Mouse (Mus musculus) gastrocnemius, postnatal 4 days (tissue): Measurements from ENCODE around the gene Prpf3. TPM values are rescaled to one million over a fixed set of nuclear protein-coding genes. Genes with fewer than 3 reads are reported as not detected.
"Not testable (repeated sequence)": the region's sequence is repeated elsewhere in the genome, so short reads cannot be mapped to it uniquely, and the experiment has no call there.

Experiments
- DNase-seq, 2 experiments: peaks; one replicate each; pipeline ENCODE4 v3.0.0; 2021 to 2022; ENCODE audit warnings: low spot score in 2 of 2, mixed read lengths in 2 of 2
- long read RNA-seq, 2 experiments: library from polyadenylated mRNA; stranded (forward); transcript quantifications; one replicate each; pipeline ENCODE4 v2.0.0; 2021
- total RNA-seq, 2 experiments: library from RNA; stranded (reverse); gene quantifications; 2 replicates each; pipeline ENCODE4 v1.2.3; 2021

Prpf3 gene
- total RNA-seq: 10 to 100 TPM; 24.2 to 31.2 TPM
- long read RNA-seq, experiment 1, transcript Prpf3-201 (16 exons, 2,933 nt): major isoform, 12 of 16 reads
- long read RNA-seq, experiment 1, partial matches to known transcripts: 0 of 16 reads
- long read RNA-seq, experiment 1, other reads (novel, unspliced or antisense): 4 of 16 reads
- long read RNA-seq, experiment 2, transcript Prpf3-201 (16 exons, 2,933 nt): major isoform, 13 of 20 reads
- long read RNA-seq, experiment 2, partial matches to known transcripts: 4 of 20 reads
- long read RNA-seq, experiment 2, other reads (novel, unspliced or antisense): 3 of 20 reads

DNA sequence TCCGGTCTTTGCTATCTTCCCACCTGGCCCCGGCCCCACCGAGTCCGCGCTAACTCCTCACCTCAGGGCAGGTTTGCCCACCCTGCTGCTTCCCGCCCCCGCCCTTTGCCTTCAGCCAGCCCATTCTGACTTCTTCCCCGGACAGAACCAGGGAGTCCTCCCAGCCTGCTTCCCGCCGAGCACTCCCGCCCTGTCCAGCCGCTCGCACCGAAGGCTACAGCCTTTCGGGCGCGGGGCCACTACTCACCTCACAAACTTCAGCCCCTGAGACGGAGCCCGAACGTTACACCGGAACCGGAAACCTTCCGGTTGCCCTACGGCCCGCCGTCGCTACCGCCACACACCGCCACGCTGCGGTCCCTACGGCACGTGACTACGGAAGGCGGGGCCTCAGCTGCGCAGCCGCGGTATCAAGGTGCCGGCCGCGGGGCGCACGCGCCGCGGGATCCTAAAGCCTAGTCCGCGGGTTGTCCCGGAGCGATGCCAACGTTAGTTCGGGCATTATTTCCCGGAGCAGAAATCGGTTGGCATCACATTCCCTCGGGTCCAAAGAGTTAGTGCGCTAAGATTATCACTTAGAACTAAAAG lies at the start of gene Prpf3:
Gene Prpf3 (minus strand): TSS at position 384 of the 588 bp plus-strand sequence.
- peak; percentile 93 to 96 for DNase-seq

DNA sequence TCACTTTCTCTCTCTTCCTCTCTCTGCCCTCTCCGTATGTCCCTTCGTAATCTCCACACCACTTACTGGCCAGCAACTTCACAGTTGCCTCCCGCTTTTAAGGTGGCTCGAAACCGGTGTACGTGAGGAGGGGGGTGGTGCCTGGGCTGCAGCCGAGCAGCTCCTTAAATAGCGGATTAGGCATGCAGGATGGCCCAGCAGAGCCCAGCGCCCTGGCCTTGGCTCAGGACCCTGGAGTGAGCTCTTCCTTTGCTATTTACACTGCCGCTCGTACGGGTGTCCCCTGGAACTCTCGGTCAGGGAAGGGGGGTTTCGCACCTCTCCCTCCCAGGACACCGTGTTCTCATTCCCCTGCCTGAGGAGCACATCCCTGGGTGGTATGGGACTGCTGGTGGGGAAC lies 48.9 kb upstream of the Prpf3 start, which contains the start of gene Car14:
Gene Car14 (minus strand): TSS at position 124 of the 400 bp plus-strand sequence.
- no peak for DNase-seq

GRCm38 (mm10) chr3:95903753-95904502 lies 48.2 kb upstream of the Prpf3 start:
- DNase-seq: no peak

GRCm38 (mm10) chr3:95902643-95903042 lies 47.0 kb upstream of the Prpf3 start:
- DNase-seq: no peak

- DNase-seq: no peak
These were observed 46.6 kb upstream of the Prpf3 start for GRCm38 (mm10) chr3:95902373-95902625.

GRCm38 (mm10) chr3:95901616-95902372 lies 46.1 kb upstream of the Prpf3 start:
- no peak for DNase-seq

- no peak for DNase-seq
These were observed 44.3 kb upstream of the Prpf3 start for GRCm38 (mm10) chr3:95899800-95900524.

DNA sequence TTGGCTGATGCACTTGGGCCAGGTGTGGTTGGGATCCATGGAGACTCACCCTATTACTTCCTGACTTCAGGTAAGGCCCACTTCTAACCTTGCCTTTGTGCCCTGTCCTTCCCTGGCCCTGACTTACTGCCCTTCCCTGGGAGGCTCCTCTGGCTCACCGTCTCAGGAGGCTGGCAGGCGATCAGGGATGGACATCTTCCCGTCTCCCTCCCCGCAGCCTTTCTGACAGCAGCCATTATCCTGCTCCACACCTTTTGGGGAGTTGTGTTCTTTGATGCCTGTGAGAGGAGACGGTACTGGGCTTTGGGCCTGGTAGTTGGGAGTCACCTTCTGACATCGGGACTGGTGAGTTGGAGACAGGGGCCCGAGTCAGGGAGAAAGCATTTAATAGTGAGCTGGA lies 39.8 kb upstream of the Prpf3 start:
- DNase-seq: not testable (repeated sequence)

GRCm38 (mm10) chr3:95894317-95895160 lies 38.9 kb upstream of the Prpf3 start:
- peak; percentile 39 to 68 for DNase-seq

DNA sequence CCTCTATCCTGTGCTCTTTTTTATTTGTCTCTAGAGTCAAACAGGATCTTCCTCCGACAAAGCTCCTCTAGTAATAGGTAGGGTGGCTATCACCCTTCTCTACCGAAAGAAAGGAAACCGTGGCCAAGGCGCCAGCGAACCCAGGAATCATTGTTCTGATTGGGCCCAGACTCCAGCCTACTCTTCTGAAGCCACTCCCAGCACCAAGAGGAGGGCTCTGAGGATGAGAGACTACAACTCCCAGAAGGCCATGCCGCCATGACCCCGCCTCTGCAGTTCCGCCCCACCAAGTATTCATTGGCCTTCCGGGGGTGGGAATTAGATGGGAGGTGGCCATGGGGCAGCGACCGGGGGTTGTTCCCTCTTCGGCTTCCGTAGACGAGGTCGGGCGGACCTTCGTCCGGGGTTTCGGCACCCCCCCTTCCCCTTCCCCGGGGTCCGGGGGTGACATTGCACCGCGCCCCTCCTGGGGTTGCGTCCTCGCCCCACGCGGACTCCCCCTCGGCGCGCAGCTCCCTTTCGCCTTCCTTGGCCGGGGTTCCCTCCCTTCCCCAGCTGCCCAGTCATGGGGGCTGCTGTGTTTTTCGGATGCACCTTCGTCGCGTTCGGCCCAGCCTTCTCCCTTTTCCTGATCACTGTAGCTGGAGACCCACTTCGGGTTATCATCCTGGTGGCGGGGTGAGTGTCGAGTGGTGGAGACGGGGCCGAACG lies 38.1 kb upstream of the Prpf3 start, which contains the start of gene Aph1a:
Gene Aph1a (plus strand): TSS at position 364 of the 711 bp plus-strand sequence.
- peak; percentile 87 to 95 for DNase-seq

- no peak for DNase-seq
These were observed 37.4 kb upstream of the Prpf3 start for GRCm38 (mm10) chr3:95893126-95893525.

DNA sequence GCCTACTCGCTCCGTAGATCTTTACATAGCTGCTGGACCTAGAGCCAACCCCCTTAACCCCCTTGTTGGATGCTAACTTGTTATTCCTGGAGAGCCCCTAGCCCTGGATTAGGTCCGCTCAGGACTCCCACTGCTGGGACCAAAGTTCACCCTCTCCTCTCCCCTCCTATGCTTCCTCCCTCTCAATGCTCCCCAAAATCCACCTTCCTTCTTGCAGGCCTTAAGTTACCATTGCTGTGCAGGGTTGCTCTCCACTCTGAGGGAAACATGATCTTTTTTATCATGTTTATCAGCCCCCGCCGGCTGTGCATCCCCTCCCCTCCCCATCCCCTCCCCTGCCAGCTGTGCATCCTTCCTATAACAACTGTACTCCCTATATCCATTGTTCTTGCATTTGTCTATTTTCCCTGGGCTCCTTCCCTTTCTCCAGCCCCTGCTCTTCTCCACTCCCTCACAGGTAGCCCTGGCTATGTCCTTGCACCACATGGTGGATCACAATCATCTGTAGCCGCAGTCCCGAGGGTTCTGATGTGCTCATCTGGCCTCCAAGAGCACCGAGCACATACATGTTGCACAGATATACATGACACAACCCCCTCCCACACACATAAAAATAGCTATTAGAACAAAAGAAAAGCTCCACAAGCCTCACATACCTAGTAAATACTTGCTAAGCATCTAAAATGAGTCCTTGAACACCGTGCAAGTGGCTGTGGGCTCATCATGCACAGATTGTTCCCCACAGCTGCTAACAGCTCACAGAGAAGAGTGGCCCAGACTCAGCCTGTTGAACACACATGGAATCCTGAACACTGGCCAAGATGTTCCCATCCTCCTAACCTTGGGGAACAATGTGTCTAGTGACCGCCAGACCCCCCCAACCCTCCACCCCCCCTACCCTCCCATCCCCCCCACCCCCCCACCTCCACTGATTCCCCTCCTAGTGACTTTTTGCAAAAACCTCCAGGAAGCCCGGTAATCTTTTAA lies 36.7 kb upstream of the Prpf3 start:
- DNase-seq: no peak

GRCm38 (mm10) chr3:95891211-95892065 lies 35.8 kb upstream of the Prpf3 start, which contains the start of gene BC028528:
TSS of gene BC028528 (minus strand) at chr3:95892005.
- no peak for DNase-seq

DNA sequence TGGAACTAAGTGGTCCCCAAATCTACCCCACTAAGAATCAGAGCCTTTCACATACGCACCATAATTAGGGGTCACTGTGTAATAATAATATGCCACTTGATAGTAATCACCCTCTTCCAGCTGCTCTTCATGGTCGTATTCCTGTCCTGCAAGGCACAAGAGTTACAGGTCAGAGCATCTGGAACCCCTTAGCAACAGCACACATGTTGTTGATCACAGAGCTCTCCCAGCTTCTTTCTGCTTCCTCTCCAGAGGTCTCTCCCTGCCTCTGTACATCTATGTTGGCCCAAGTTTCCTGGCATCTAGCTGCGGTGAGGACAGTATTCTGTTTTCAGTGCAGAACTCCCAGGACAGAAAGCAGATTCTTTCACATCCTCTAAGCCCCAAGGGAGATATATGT lies 34.0 kb upstream of the Prpf3 start:
- no peak for DNase-seq

GRCm38 (mm10) chr3:95887596-95887995 lies 31.9 kb upstream of the Prpf3 start:
- DNase-seq: no peak

DNA sequence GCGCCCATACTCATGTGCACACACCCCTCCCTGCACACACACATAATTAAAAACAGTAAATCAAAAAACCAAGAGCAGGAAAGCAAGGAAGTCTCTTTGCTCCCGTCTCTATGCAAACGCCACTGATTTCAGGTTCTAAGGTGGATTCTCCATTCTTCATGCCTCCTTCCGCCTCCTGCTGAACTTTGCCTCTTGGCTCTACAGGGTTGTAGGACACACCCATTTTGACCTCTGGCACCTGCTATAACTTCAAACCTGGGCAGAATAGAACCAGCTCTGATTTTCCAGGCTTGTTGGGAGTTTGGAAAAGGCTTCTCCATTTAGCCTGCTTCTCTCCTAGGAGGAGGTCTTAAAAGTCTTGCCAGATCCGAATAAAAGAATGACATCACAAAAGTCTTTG lies 28.7 kb upstream of the Prpf3 start:
- no peak for DNase-seq

GRCm38 (mm10) chr3:95882816-95883425 lies 27.2 kb upstream of the Prpf3 start:
- DNase-seq: peak in 1 of 2 experiments; percentile 79
